Mouse (Mus musculus): ENCODE measurements at regions not wholly inside any gene's neighbourhood (a gene's known extent, or its start where the extent isn't known, plus 50 kb on each side); places are given as distances from the start of the nearest gene placed in this dataset.

DNA sequence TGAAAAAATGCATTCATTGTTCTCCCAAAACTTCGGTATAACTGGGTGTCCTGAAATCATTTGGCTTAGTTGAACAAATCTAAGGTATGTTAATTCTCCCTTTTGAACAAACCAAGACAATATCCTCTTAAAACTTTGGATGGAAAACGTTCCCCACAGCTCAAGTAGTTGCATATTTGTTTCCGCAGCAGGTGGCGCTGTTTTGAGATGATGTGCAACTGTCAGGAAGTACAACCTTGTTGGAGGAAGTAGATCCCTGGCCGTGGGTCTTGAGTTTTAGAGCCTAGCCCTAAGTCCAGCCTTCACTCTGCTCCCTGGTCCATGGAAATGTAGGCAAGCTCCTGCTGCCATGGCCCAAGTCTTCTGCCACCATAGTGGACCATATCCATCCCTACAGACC is 252.5 kb downstream of the Pdcd6ip start:
- no peaks in the 10 kb centered on the region for H3K9me3 ChIP-seq (ENCODE audit: control insufficient read depth, low read length)
- no peaks in the 10 kb centered on the region for H3K36me3 ChIP-seq (ENCODE audit: control insufficient read depth, insufficient read depth, low read length)
- no peak overlapping the region for H3K4me2 ChIP-seq (ENCODE audit: low read length)
- no peak overlapping the region for H3K9ac ChIP-seq (replicated peaks; ENCODE audit: low read length)
- ATAC-seq (ENCODE audit: low FRiP score, low TSS enrichment): no peak
- H3K27ac ChIP-seq (replicated peaks; ENCODE audit: low read depth, low read length): no peak overlapping the region
- no peaks in the 10 kb centered on the region for H3K27me3 ChIP-seq (ENCODE audit: control insufficient read depth, insufficient read depth, low read length)
- 91% methylated on average over 5 of the region's 5 CpGs for WGBS
- no peak overlapping the region for H3K4me3 ChIP-seq (replicated peaks; ENCODE audit: low read depth, low read length)
- no peaks in the 10 kb centered on the region for H3K4me1 ChIP-seq (ENCODE audit: control insufficient read depth, insufficient read depth, low read length)
- no peak for DNase-seq

DNA sequence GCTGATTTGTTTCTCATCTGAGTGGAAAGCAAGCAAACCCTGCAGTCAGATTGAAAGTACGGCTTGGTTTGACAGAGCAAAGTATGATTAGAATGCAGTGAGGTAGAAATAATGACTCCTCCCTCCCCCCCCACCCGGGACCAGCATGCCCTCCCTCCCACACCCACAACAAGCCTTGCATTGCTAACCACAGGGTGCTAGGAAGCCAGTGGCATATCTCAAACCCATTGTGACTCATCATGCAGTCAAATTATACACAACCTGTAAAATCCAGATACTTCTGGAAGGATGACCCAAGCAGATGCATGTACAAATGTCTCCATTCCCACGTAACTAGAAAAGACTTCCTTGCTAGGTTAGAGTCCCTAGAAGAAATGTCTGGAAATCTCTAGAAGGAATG is 254.8 kb downstream of the Pdcd6ip start:
- DNase-seq (no peak), ATAC-seq (ENCODE audit: low FRiP score, low TSS enrichment) (no peak)
- Histone ChIP-seq H3K27me3 (ENCODE audit: control insufficient read depth, insufficient read depth, low read length) (no peaks in the 10 kb centered on the region), H3K27ac (replicated peaks; ENCODE audit: low read depth, low read length) (no peak overlapping the region), H3K36me3 (ENCODE audit: control insufficient read depth, insufficient read depth, low read length) (no peaks in the 10 kb centered on the region), H3K4me3 (replicated peaks; ENCODE audit: low read depth, low read length) (no peak overlapping the region), H3K4me2 (ENCODE audit: low read length) (no peak overlapping the region), H3K9ac (replicated peaks; ENCODE audit: low read length) (no peak overlapping the region), H3K9me3 (ENCODE audit: control insufficient read depth, low read length) (no peaks in the 10 kb centered on the region), H3K4me1 (ENCODE audit: control insufficient read depth, insufficient read depth, low read length) (no peaks in the 10 kb centered on the region)
- WGBS: 73% methylated on average over 3 of the region's 3 CpGs

DNA sequence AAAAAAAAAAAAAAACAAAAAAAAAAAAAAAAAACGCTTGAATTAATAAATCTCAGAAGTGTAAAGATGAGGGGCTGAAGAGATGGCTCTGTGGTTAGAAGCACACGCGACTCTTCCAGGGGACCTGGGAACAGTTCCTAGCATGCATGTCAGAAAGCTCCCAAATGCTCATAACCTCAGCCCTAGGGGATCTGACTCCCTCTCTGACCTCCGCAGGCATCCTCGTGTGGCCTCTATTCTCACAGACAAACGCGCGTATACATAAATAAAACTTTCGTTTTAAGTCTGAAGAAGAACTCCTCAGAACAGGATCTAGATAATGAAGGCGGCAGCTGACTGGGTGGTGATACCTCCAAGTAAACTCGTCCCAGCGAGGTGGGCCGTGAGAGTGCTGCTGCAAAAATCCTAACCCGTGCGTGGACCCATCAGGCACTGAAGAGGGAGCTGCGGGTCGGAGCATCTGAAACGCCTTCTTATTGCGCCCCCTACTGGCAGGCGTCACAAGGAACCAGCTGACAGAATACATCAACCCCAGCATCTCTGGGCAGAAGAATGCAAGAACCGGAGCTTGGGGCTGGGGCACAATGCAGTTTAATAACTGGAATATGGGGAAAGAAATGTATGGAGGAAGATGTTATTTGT is 266.2 kb downstream of the Pdcd6ip start:
- H3K4me2 ChIP-seq (ENCODE audit: low read length): peak overlapping the region; percentile 45
- H3K27me3 ChIP-seq (ENCODE audit: control insufficient read depth, insufficient read depth, low read length): no peaks in the 10 kb centered on the region
- H3K4me1 ChIP-seq (ENCODE audit: control insufficient read depth, insufficient read depth, low read length): no peaks in the 10 kb centered on the region
- no peaks in the 10 kb centered on the region for H3K36me3 ChIP-seq (ENCODE audit: control insufficient read depth, insufficient read depth, low read length)
- no peaks in the 10 kb centered on the region for H3K9me3 ChIP-seq (ENCODE audit: control insufficient read depth, low read length)
- peak; percentile 93 for DNase-seq
- peak; percentile 66; the same call in 1 of the 2 replicates for ATAC-seq (ENCODE audit: low FRiP score, low TSS enrichment)
- no peak overlapping the region for H3K9ac ChIP-seq (replicated peaks; ENCODE audit: low read length)
- no peak overlapping the region for H3K27ac ChIP-seq (replicated peaks; ENCODE audit: low read depth, low read length)
- H3K4me3 ChIP-seq (replicated peaks; ENCODE audit: low read depth, low read length): peak overlapping the region; percentile 15
- WGBS: 8% methylated on average over 21 of the region's 21 CpGs

DNA sequence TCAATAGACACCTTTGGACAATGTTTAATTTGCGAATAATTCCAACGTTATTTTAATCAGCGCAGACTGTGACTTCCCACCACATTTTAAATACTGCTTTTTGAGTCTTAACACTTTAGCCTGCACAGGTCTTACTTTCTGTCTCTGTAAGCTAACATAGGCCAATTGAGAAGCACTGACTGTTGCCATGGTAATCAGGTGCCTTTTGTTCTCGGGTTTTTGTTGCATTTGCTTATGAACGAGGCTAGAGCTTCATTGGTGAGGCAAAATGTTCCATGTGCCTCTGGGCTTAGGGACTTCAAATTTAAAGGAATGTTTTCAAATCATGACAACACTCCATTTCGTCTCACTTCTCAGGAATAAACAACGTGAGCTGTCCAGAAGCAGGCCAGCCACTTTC is 269.7 kb downstream of the Pdcd6ip start:
- no peaks in the 10 kb centered on the region for H3K27me3 ChIP-seq (ENCODE audit: control insufficient read depth, insufficient read depth, low read length)
- peak; percentile 67 for DNase-seq
- ATAC-seq (ENCODE audit: low FRiP score, low TSS enrichment): no peak
- no peak overlapping the region for H3K4me2 ChIP-seq (ENCODE audit: low read length)
- H3K27ac ChIP-seq (replicated peaks; ENCODE audit: low read depth, low read length): no peak overlapping the region
- no peaks in the 10 kb centered on the region for H3K9me3 ChIP-seq (ENCODE audit: control insufficient read depth, low read length)
- H3K4me3 ChIP-seq (replicated peaks; ENCODE audit: low read depth, low read length): no peak overlapping the region
- H3K4me1 ChIP-seq (ENCODE audit: control insufficient read depth, insufficient read depth, low read length): no peaks in the 10 kb centered on the region
- H3K9ac ChIP-seq (replicated peaks; ENCODE audit: low read length): no peak overlapping the region
- 64% methylated on average over 7 of the region's 7 CpGs for WGBS
- H3K36me3 ChIP-seq (ENCODE audit: control insufficient read depth, insufficient read depth, low read length): no peaks in the 10 kb centered on the region

DNA sequence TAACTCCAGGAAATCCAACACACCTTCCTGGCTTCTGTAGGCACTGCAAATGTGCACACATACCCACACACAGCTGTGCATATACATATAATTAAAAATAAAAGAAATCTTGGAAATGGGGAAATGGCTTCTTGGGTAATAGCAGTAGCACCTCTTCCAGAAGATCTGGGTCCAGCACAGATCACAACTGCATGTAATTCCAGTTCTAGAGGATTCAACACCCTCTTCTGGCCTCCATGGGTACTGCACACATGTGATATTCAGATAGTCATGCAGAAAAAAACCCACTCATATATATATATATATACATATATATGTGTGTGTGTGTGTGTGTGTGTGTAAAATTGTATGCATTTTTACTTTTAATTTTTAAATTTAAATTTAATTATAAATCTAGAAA is 272.1 kb downstream of the Pdcd6ip start:
- Histone ChIP-seq H3K27ac (replicated peaks; ENCODE audit: low read depth, low read length) (no peak overlapping the region), H3K36me3 (ENCODE audit: control insufficient read depth, insufficient read depth, low read length) (no peaks in the 10 kb centered on the region), H3K9me3 (ENCODE audit: control insufficient read depth, low read length) (no peaks in the 10 kb centered on the region), H3K27me3 (ENCODE audit: control insufficient read depth, insufficient read depth, low read length) (no peaks in the 10 kb centered on the region), H3K9ac (replicated peaks; ENCODE audit: low read length) (no peak overlapping the region), H3K4me1 (ENCODE audit: control insufficient read depth, insufficient read depth, low read length) (no peaks in the 10 kb centered on the region), H3K4me3 (replicated peaks; ENCODE audit: low read depth, low read length) (no peak overlapping the region), H3K4me2 (ENCODE audit: low read length) (no peak overlapping the region)
- no peak for DNase-seq
- ATAC-seq (ENCODE audit: low FRiP score, low TSS enrichment): no peak

DNA sequence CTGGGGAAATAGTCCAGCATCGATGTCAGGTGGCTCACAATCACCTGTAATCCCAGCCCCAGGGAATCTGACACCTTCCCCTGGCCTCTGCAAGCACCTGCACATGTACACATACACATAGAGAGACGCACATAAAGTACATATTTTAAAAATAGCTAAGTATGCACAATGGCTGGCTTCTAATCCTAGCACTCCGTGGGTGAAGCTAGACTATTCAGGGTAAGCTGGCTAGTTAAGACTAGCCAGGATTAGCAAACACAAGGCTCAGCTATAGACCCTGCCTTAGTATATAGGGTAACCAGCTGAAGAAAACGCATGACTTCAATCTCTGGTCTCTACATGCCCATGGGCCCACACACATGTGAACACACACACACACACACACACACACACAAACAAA is 274.6 kb downstream of the Pdcd6ip start:
- no peaks in the 10 kb centered on the region for H3K36me3 ChIP-seq (ENCODE audit: control insufficient read depth, insufficient read depth, low read length)
- H3K27me3 ChIP-seq (ENCODE audit: control insufficient read depth, insufficient read depth, low read length): no peaks in the 10 kb centered on the region
- H3K9me3 ChIP-seq (ENCODE audit: control insufficient read depth, low read length): no peaks in the 10 kb centered on the region
- ATAC-seq (ENCODE audit: low FRiP score, low TSS enrichment) (no peak), DNase-seq (no peak)
- no peak overlapping the region for H3K4me2 ChIP-seq (ENCODE audit: low read length)
- H3K4me3 ChIP-seq (replicated peaks; ENCODE audit: low read depth, low read length): no peak overlapping the region
- 80% methylated on average over 4 of the region's 4 CpGs for WGBS
- H3K9ac ChIP-seq (replicated peaks; ENCODE audit: low read length): no peak overlapping the region
- H3K27ac ChIP-seq (replicated peaks; ENCODE audit: low read depth, low read length): no peak overlapping the region
- H3K4me1 ChIP-seq (ENCODE audit: control insufficient read depth, insufficient read depth, low read length): no peaks in the 10 kb centered on the region

DNA sequence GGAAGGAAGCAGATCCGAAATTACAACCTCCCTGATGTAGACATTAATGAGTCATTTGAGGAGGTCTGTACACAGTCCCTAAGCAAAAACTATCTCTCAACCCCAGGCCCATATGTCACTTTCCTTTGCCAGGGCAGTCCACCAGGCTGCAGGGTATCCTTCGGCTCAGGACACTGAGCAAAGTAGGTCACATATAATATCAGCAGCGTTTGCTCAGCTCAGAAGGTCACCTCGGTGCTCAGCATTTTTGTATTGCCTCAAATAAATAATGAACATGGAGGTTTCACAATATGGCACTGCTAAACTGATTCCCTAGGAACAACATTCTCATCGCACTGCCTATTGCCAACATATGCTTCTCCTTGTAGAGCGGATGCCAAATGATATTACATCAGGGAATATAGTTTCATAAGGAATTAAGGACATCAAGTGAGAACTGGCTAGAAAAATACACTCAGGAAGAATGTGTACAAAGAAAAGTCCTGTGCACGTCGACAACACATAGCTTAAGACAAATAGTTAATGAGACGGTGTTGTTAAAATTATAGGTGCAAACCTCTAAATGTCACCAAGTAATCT is 275.4 kb downstream of the Pdcd6ip start:
- no peak overlapping the region for H3K27ac ChIP-seq (replicated peaks; ENCODE audit: low read depth, low read length)
- H3K27me3 ChIP-seq (ENCODE audit: control insufficient read depth, insufficient read depth, low read length): no peaks in the 10 kb centered on the region
- no peaks in the 10 kb centered on the region for H3K4me1 ChIP-seq (ENCODE audit: control insufficient read depth, insufficient read depth, low read length)
- H3K9ac ChIP-seq (replicated peaks; ENCODE audit: low read length): no peak overlapping the region
- no peak overlapping the region for H3K4me2 ChIP-seq (ENCODE audit: low read length)
- no peaks in the 10 kb centered on the region for H3K36me3 ChIP-seq (ENCODE audit: control insufficient read depth, insufficient read depth, low read length)
- no peak for ATAC-seq (ENCODE audit: low FRiP score, low TSS enrichment)
- no peaks in the 10 kb centered on the region for H3K9me3 ChIP-seq (ENCODE audit: control insufficient read depth, low read length)
- WGBS: 89% methylated on average over 9 of the region's 9 CpGs
- H3K4me3 ChIP-seq (replicated peaks; ENCODE audit: low read depth, low read length): no peak overlapping the region
- no peak for DNase-seq

DNA sequence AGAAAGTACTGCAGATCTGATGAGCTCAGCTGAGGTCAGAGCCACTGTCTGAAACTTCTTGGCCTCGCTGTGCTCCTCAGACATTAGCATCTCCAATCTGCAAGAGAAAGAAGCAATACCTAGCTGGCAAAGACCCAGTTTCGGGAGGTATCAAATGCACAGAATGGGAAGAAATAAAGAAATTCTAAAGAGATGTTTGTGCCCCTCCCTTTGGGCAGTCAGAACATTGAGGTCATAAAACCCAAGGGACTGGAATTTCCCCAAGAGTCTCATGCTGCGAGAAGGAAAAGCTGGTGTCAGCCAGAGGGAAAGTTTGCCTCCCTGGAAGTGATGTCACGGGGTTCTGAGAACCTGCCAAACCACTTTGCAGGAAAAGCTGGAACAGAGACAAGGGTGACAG is 277.6 kb downstream of the Pdcd6ip start:
- Histone ChIP-seq H3K4me3 (replicated peaks; ENCODE audit: low read depth, low read length) (no peak overlapping the region), H3K27me3 (ENCODE audit: control insufficient read depth, insufficient read depth, low read length) (no peaks in the 10 kb centered on the region), H3K27ac (replicated peaks; ENCODE audit: low read depth, low read length) (no peak overlapping the region), H3K4me2 (ENCODE audit: low read length) (no peak overlapping the region), H3K4me1 (ENCODE audit: control insufficient read depth, insufficient read depth, low read length) (no peaks in the 10 kb centered on the region), H3K9me3 (ENCODE audit: control insufficient read depth, low read length) (no peaks in the 10 kb centered on the region), H3K9ac (replicated peaks; ENCODE audit: low read length) (no peak overlapping the region), H3K36me3 (ENCODE audit: control insufficient read depth, insufficient read depth, low read length) (no peaks in the 10 kb centered on the region)
- DNase-seq: no peak
- whole genome bisulfite sequencing: 90% methylated on average over 4 of the region's 4 CpGs
- ATAC-seq (ENCODE audit: low FRiP score, low TSS enrichment): no peak

DNA sequence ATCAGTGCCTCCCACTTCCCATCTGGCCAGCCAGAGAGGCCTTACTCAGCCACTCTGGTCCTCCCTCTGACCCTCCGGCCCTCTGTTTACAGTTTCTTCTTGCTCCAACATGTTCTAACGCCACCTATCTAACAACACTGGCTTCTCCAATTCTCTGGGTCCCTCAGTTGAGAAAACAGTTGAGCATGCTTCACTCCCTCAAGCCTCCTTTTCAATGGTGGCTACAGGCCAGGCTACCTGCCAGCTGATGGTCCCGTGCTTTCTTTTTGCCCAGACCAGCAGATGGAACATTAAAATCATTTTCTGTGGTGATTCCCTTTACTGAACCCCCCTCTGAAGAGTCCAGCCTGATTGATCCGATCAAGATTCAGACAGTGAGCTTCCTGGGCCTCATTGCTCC is 280.8 kb downstream of the Pdcd6ip start:
- ATAC-seq (ENCODE audit: low FRiP score, low TSS enrichment) (no peak), DNase-seq (no peak)
- no peak overlapping the region for H3K27ac ChIP-seq (replicated peaks; ENCODE audit: low read depth, low read length)
- no peaks in the 10 kb centered on the region for H3K27me3 ChIP-seq (ENCODE audit: control insufficient read depth, insufficient read depth, low read length)
- H3K4me2 ChIP-seq (ENCODE audit: low read length): no peak overlapping the region
- no peak overlapping the region for H3K9ac ChIP-seq (replicated peaks; ENCODE audit: low read length)
- no peaks in the 10 kb centered on the region for H3K36me3 ChIP-seq (ENCODE audit: control insufficient read depth, insufficient read depth, low read length)
- 82% methylated on average over 4 of the region's 4 CpGs for WGBS
- no peaks in the 10 kb centered on the region for H3K9me3 ChIP-seq (ENCODE audit: control insufficient read depth, low read length)
- no peaks in the 10 kb centered on the region for H3K4me1 ChIP-seq (ENCODE audit: control insufficient read depth, insufficient read depth, low read length)
- H3K4me3 ChIP-seq (replicated peaks; ENCODE audit: low read depth, low read length): no peak overlapping the region

All from midbrain, embryonic 14.5 days (tissue).